Mouse (Mus musculus): ENCODE measurements at regions not wholly inside any gene's neighbourhood (a gene's known extent, or its start where the extent isn't known, plus 50 kb on each side); places are given as distances from the start of the nearest gene placed in this dataset.

- no peak for DNase-seq (ENCODE audit: extremely low spot score in 1 of 2, low spot score in 2 of 2)
- no peak for TF ChIP-seq CTCF (IDR thresholded peaks at IDR 0.05)
- intact Hi-C loops (cut with DNase I): no loop called here
- no peak overlapping the region for H3K4me3 ChIP-seq
- no peak overlapping the region for H3K27ac ChIP-seq
Measured at GRCm38 (mm10) chr6:55627228-55627627, 53.8 kb downstream of the Neurod6 start.

- intact Hi-C loops (cut with DNase I): no loop called here
- no peak for DNase-seq (ENCODE audit: extremely low spot score in 1 of 2, low spot score in 2 of 2)
- Histone ChIP-seq H3K4me3 (no peak overlapping the region), H3K27ac (no peak overlapping the region)
- no peak for TF ChIP-seq CTCF (IDR thresholded peaks at IDR 0.05)
Measured at GRCm38 (mm10) chr6:55620366-55620765, 60.7 kb downstream of the Neurod6 start.

GRCm38 (mm10) chr6:55617922-55618481 is 63.1 kb downstream of the Neurod6 start:
- peak overlapping the region; percentile 80 for H3K27ac ChIP-seq
- no peak for TF ChIP-seq CTCF (IDR thresholded peaks at IDR 0.05)
- DNase-seq (ENCODE audit: extremely low spot score in 1 of 2, low spot score in 2 of 2): peak; percentile 50 to 52
- peak overlapping the region; percentile 42 for H3K4me3 ChIP-seq
- intact Hi-C loops (cut with DNase I): loop anchor here (2.0 kb wide), 1 partner anchor 59 kb away; no protein-coding TSS in a partner anchor

GRCm38 (mm10) chr6:55610395-55610794 is 70.7 kb downstream of the Neurod6 start:
- H3K4me3 ChIP-seq: no peak overlapping the region
- DNase-seq (ENCODE audit: extremely low spot score in 1 of 2, low spot score in 2 of 2): no peak
- intact Hi-C loops (cut with DNase I): no loop called here
- no peak for TF ChIP-seq CTCF (IDR thresholded peaks at IDR 0.05)
- H3K27ac ChIP-seq: no peak overlapping the region

GRCm38 (mm10) chr6:55609976-55610375 is 71.1 kb downstream of the Neurod6 start:
- Histone ChIP-seq H3K4me3 (no peak overlapping the region), H3K27ac (no peak overlapping the region)
- intact Hi-C loops (cut with DNase I): no loop called here
- TF ChIP-seq CTCF (IDR thresholded peaks at IDR 0.05): no peak
- no peak for DNase-seq (ENCODE audit: extremely low spot score in 1 of 2, low spot score in 2 of 2)

- intact Hi-C loops (cut with DNase I): no loop called here
- no peak for TF ChIP-seq CTCF (IDR thresholded peaks at IDR 0.05)
- no peak for DNase-seq (ENCODE audit: extremely low spot score in 1 of 2, low spot score in 2 of 2)
- Histone ChIP-seq H3K4me3 (no peak overlapping the region), H3K27ac (no peak overlapping the region)
Measured at GRCm38 (mm10) chr6:55609053-55609452, 72.0 kb downstream of the Neurod6 start.

- intact Hi-C loops (cut with DNase I): no loop called here
- no peak for DNase-seq (ENCODE audit: extremely low spot score in 1 of 2, low spot score in 2 of 2)
- no peak overlapping the region for H3K27ac ChIP-seq
- no peak overlapping the region for H3K4me3 ChIP-seq
- TF ChIP-seq CTCF (IDR thresholded peaks at IDR 0.05): no peak
Measured at GRCm38 (mm10) chr6:55597088-55597487, 84.0 kb downstream of the Neurod6 start.

- intact Hi-C loops (cut with DNase I): loop anchor here (1.0 to 2.0 kb wide), 3 partner anchors 25 to 213 kb away; no protein-coding TSS in a partner anchor
- peak; percentile 30 to 64 for DNase-seq (ENCODE audit: extremely low spot score in 1 of 2, low spot score in 2 of 2)
- TF ChIP-seq CTCF (IDR thresholded peaks at IDR 0.05): no peak
Measured at GRCm38 (mm10) chr6:55592126-55592525, 88.9 kb downstream of the Neurod6 start.

GRCm38 (mm10) chr6:55581106-55581505 is 100.0 kb downstream of the Neurod6 start:
- no peak for DNase-seq (ENCODE audit: extremely low spot score in 1 of 2, low spot score in 2 of 2)
- intact Hi-C loops (cut with DNase I): no loop called here
- no peak for TF ChIP-seq CTCF (IDR thresholded peaks at IDR 0.05)
- Histone ChIP-seq H3K4me3 (no peak overlapping the region), H3K27ac (no peak overlapping the region)

More at GRCm38 (mm10) chr6:55592126-55592525, 88.9 kb downstream of the Neurod6 start:
- Histone ChIP-seq H3K4me3 (no peak overlapping the region), H3K27ac (peak overlapping the region; percentile 83; the same call in 1 of the 2 replicates)

GRCm38 (mm10) chr6:55580036-55580435 is 101.0 kb downstream of the Neurod6 start:
- intact Hi-C loops (cut with DNase I): no loop called here
- DNase-seq (ENCODE audit: extremely low spot score in 1 of 2, low spot score in 2 of 2): no peak
- H3K4me3 ChIP-seq: no peak overlapping the region
- TF ChIP-seq CTCF (IDR thresholded peaks at IDR 0.05): no peak
- no peak overlapping the region for H3K27ac ChIP-seq

GRCm38 (mm10) chr6:55579611-55580010 is 101.5 kb downstream of the Neurod6 start:
- Histone ChIP-seq H3K4me3 (peak overlapping the region; percentile 20; the same call in 1 of the 2 replicates), H3K27ac (no peak overlapping the region)
- no peak for DNase-seq (ENCODE audit: extremely low spot score in 1 of 2, low spot score in 2 of 2)
- no peak for TF ChIP-seq CTCF (IDR thresholded peaks at IDR 0.05)
- intact Hi-C loops (cut with DNase I): no loop called here

GRCm38 (mm10) chr6:55579105-55579504 is 102.0 kb downstream of the Neurod6 start:
- no peak for DNase-seq (ENCODE audit: extremely low spot score in 1 of 2, low spot score in 2 of 2)
- intact Hi-C loops (cut with DNase I): no loop called here
- no peak overlapping the region for H3K27ac ChIP-seq
- TF ChIP-seq CTCF (IDR thresholded peaks at IDR 0.05): no peak
- no peak overlapping the region for H3K4me3 ChIP-seq

GRCm38 (mm10) chr6:55578051-55578450 is 103.0 kb downstream of the Neurod6 start:
- intact Hi-C loops (cut with DNase I): no loop called here
- no peak for TF ChIP-seq CTCF (IDR thresholded peaks at IDR 0.05)
- H3K27ac ChIP-seq: no peak overlapping the region
- DNase-seq (ENCODE audit: extremely low spot score in 1 of 2, low spot score in 2 of 2): no peak
- no peak overlapping the region for H3K4me3 ChIP-seq

All from left cerebral cortex, adult 2 months (tissue).